Mouse (Mus musculus) kidney, adult 2 months (tissue): ENCODE results near the gene Spint4.

ENCODE experiments used
- CTCF ChIP-seq: fragments of 200-500 bp; conservative IDR thresholded peaks from 2 replicates; pipeline ENCODE4 v1.5.1; 2011; ENCODE audit warnings: low read depth, mild to moderate bottlenecking, control low read depth, low read length, moderate library complexity, mixed read lengths; ENCODE audit not compliant: insufficient read depth, insufficient read length
- POLR2A ChIP-seq: fragments of 200-500 bp; IDR thresholded peaks from one replicate; pipeline ENCODE4 v1.6.1; 2011; ENCODE audit warnings: low read depth, low read length, control low read depth

DNA sequence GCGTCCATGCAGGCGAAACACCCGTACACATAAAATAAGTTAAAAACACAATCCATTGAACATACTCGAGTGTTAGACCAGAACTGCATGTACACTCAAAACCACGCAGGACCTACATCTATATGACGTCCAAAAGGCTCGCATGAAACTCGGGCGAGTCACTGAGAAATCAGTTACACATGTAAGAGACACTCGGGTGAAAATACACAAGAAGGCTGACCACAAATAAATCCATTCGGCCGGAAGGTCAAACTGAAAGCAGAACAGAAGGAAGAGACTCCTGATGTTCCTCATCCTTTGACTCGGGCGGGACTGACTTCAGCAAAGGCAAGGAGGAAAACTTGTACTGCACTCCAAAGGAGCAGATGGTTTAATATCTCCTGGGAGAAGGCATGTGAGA is 7.7 kb downstream of the Spint4 start:
- no peak for TF ChIP-seq CTCF
- no peak for TF ChIP-seq POLR2A
